Mouse (Mus musculus): ENCODE results near the gene Wdr86. TPM values are rescaled to one million over a fixed set of nuclear protein-coding genes. Genes with fewer than 3 reads are reported as not detected.
A peak's percentile ranks its signal among the peaks of the same experiment; 100 is the strongest.
"Not testable (repeated sequence)": the region's sequence is repeated elsewhere in the genome, so short reads cannot be mapped to it uniquely, and the experiment has no call there.

Gene Wdr86
- 6.1 and 6.4 TPM in 2 replicates for polyA plus RNA-seq (2014; fragmentation: Nextera tagmentation; extraction: Ambion mirVana)

- peak within 1 kb of the TSS; percentile 54 for H3K4me2 ChIP-seq (ENCODE audit: low read length)
- peak within 1 kb of the TSS; percentile 35 for H3K4me3 ChIP-seq (ENCODE audit: low read depth, low read length)
- H3K9me3 ChIP-seq (replicated peaks; ENCODE audit: control insufficient read depth, low read length) = no peaks in the 10 kb centered on the region
- ATAC-seq (peak; percentile 59; the same call in 1 of the 2 replicates), DNase-seq (ENCODE audit: low spot score) (no peak)
- WGBS = under 1% methylated on average over 23 of the region's 23 CpGs
- H3K27me3 ChIP-seq (replicated peaks; ENCODE audit: control insufficient read depth, insufficient read depth, low read length) = peaks cover 29% of the 10 kb centered on the region
- peak within 1 kb of the TSS; percentile 43 for H3K9ac ChIP-seq (ENCODE audit: low read length)
- peaks cover 6% of the 10 kb centered on the region for H3K4me1 ChIP-seq (ENCODE audit: control insufficient read depth, insufficient read depth, low read length)
- H3K27ac ChIP-seq (ENCODE audit: low read depth, low read length) = no peak within 1 kb of the TSS
- no peaks in the 10 kb centered on the region for H3K36me3 ChIP-seq (ENCODE audit: control insufficient read depth, insufficient read depth, low read length)
Measured at GRCm38 (mm10) chr5:24730488-24730871, at the start of gene Wdr86. Wdr86 (minus strand) TSS chr5:24730727.

DNA sequence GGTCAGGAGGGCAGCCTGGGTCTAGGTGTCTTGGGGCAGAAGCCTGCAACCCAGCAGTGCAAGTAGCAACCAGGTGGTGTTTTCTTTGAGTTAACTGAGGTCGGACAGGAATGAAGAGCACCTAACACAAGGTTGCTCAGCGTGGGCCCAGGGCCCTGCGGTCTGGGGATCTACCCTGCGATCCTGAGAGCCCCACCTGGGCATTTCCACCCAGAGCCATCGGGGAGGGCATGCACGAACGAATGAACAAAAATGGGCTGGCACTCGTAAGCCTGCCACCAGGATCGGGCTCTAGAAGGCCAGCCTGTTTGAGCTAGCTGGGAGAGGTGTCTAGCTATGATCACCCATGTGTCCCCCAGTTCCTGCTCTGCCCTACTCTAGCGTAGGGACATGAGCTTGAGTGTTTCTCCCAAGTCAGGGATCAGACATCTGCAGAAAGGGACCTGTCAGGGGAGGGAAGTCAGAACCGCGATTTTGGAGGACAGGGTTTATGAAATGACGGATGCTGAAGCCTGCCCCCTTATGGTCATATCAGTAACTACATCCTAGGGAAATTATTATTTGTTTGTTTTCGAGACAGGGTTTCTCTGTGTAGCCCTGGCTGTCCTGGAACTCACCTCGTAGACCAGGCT lies 49.5 kb upstream of the Wdr86 start:
- Histone ChIP-seq H3K4me3 (ENCODE audit: low read depth, low read length) (no peak overlapping the region), H3K27ac (ENCODE audit: low read depth, low read length) (no peak overlapping the region), H3K27me3 (replicated peaks; ENCODE audit: control insufficient read depth, insufficient read depth, low read length) (0 out of 2 replicates have a peak, but pooled peaks cover 4% of the 10 kb centered on the region), H3K9ac (ENCODE audit: low read length) (no peak overlapping the region), H3K4me1 (ENCODE audit: control insufficient read depth, insufficient read depth, low read length) (no peaks in the 10 kb centered on the region), H3K36me3 (ENCODE audit: control insufficient read depth, insufficient read depth, low read length) (no peaks in the 10 kb centered on the region), H3K9me3 (replicated peaks; ENCODE audit: control insufficient read depth, low read length) (no peaks in the 10 kb centered on the region), H3K4me2 (ENCODE audit: low read length) (no peak overlapping the region)
- WGBS = 43% methylated on average over 15 of the region's 15 CpGs
- DNase-seq (ENCODE audit: low spot score) (peak; percentile 53), ATAC-seq (no peak)

DNA sequence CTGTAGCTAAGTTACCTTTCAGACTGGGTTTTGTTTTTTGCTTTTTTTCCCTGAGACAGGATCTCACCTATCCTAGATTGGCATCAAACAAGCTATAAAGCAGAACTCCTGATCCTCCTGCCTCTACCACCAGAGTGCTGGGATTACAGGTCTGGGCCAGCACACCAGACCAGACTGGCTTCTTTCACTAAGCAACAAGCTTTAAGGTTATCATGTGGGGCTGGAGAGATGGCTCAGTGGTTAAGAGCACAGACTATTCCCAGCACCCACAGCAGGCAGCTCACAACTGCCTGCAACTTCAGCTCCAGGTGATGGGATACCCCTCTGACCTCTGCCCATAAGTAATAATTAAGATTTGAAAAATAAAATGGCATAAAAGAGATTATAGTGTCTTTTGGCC lies 48.8 kb upstream of the Wdr86 start:
- Histone ChIP-seq H3K27me3 (replicated peaks; ENCODE audit: control insufficient read depth, insufficient read depth, low read length) (0 out of 2 replicates have a peak, but pooled peaks cover 4% of the 10 kb centered on the region), H3K9ac (ENCODE audit: low read length) (no peak overlapping the region), H3K27ac (ENCODE audit: low read depth, low read length) (no peak overlapping the region), H3K4me2 (ENCODE audit: low read length) (no peak overlapping the region), H3K4me1 (ENCODE audit: control insufficient read depth, insufficient read depth, low read length) (no peaks in the 10 kb centered on the region), H3K9me3 (replicated peaks; ENCODE audit: control insufficient read depth, low read length) (no peaks in the 10 kb centered on the region), H3K36me3 (ENCODE audit: control insufficient read depth, insufficient read depth, low read length) (no peaks in the 10 kb centered on the region), H3K4me3 (ENCODE audit: low read depth, low read length) (no peak overlapping the region)
- DNase-seq (ENCODE audit: low spot score) (no peak), ATAC-seq (no peak)

DNA sequence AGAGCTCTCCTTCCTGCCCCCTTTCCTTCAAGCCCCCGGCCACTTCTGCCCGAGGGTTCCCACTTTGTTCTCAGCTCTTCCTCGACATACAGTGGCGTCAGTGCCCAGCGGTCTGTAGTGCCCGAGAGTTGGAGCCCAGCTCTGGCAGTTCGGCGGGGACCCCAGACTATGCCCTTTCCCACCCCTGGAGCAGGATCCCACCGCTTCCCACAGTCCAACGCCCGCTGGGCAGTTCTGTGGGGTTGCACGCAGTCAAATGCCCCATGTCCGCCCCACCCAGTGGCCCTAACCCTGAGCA lies 48.3 kb upstream of the Wdr86 start:
- no peaks in the 10 kb centered on the region for H3K9me3 ChIP-seq (replicated peaks; ENCODE audit: control insufficient read depth, low read length)
- DNase-seq (ENCODE audit: low spot score) (no peak), ATAC-seq (no peak)
- 0 out of 2 replicates have a peak overlapping the region, but pooled peaks have one; percentile 25 for H3K9ac ChIP-seq (ENCODE audit: low read length)
- H3K27me3 ChIP-seq (replicated peaks; ENCODE audit: control insufficient read depth, insufficient read depth, low read length) = 0 out of 2 replicates have a peak, but pooled peaks cover 4% of the 10 kb centered on the region
- no peaks in the 10 kb centered on the region for H3K36me3 ChIP-seq (ENCODE audit: control insufficient read depth, insufficient read depth, low read length)
- no peaks in the 10 kb centered on the region for H3K4me1 ChIP-seq (ENCODE audit: control insufficient read depth, insufficient read depth, low read length)
- whole genome bisulfite sequencing = 44% methylated on average over 13 of the region's 13 CpGs
- 0 out of 2 replicates have a peak overlapping the region, but pooled peaks have one; percentile 16 for H3K4me2 ChIP-seq (ENCODE audit: low read length)
- H3K4me3 ChIP-seq (ENCODE audit: low read depth, low read length) = no peak overlapping the region
- no peak overlapping the region for H3K27ac ChIP-seq (ENCODE audit: low read depth, low read length)

GRCm38 (mm10) chr5:24778082-24778842 lies 47.7 kb upstream of the Wdr86 start:
- WGBS = 23% methylated on average over 17 of the region's 17 CpGs
- ATAC-seq = no peak
- no peaks in the 10 kb centered on the region for H3K36me3 ChIP-seq (ENCODE audit: control insufficient read depth, insufficient read depth, low read length)

DNA sequence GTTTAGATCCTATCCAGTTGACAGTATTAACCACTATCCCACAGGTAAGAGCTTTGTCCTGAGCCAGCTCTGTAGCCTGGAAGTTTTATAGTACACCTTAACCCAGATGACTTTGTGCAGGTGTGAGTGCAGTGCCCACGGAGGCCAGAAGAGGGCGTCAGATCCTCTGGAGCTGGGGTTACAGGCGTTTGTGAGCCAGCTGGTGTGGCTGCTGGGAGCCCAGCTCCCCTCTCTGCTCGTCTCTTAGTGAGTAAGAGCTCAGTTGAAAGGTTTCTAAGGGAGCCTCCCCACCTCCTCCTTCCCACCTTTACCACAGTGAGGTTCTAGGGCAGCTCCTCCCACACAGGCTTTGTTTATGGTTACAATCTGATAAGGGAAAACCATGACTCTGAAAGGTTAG lies 46.2 kb upstream of the Wdr86 start:
- Histone ChIP-seq H3K4me3 (ENCODE audit: low read depth, low read length) (no peak overlapping the region), H3K4me2 (ENCODE audit: low read length) (no peak overlapping the region), H3K4me1 (ENCODE audit: control insufficient read depth, insufficient read depth, low read length) (no peaks in the 10 kb centered on the region), H3K27ac (ENCODE audit: low read depth, low read length) (no peak overlapping the region), H3K9ac (ENCODE audit: low read length) (no peak overlapping the region), H3K27me3 (replicated peaks; ENCODE audit: control insufficient read depth, insufficient read depth, low read length) (0 out of 2 replicates have a peak, but pooled peaks cover 4% of the 10 kb centered on the region), H3K36me3 (ENCODE audit: control insufficient read depth, insufficient read depth, low read length) (no peaks in the 10 kb centered on the region), H3K9me3 (replicated peaks; ENCODE audit: control insufficient read depth, low read length) (no peaks in the 10 kb centered on the region)
- no peak for ATAC-seq
- no peak for DNase-seq (ENCODE audit: low spot score)
- WGBS = 67% methylated on average over 4 of the region's 4 CpGs

More at GRCm38 (mm10) chr5:24778082-24778842, 47.7 kb upstream of the Wdr86 start:
- 0 out of 2 replicates have a peak overlapping the region, but pooled peaks have one; percentile 25 for H3K9ac ChIP-seq (ENCODE audit: low read length)
- no peak overlapping the region for H3K27ac ChIP-seq (ENCODE audit: low read depth, low read length)
- 0 out of 2 replicates have a peak overlapping the region, but pooled peaks have one; percentile 16 for H3K4me2 ChIP-seq (ENCODE audit: low read length)
- no peaks in the 10 kb centered on the region for H3K9me3 ChIP-seq (replicated peaks; ENCODE audit: control insufficient read depth, low read length)
- DNase-seq (ENCODE audit: low spot score) = no peak
- H3K27me3 ChIP-seq (replicated peaks; ENCODE audit: control insufficient read depth, insufficient read depth, low read length) = 0 out of 2 replicates have a peak, but pooled peaks cover 4% of the 10 kb centered on the region
- H3K4me3 ChIP-seq (ENCODE audit: low read depth, low read length) = no peak overlapping the region
- no peaks in the 10 kb centered on the region for H3K4me1 ChIP-seq (ENCODE audit: control insufficient read depth, insufficient read depth, low read length)

- DNase-seq (ENCODE audit: low spot score) = not testable (repeated sequence)
Measured at GRCm38 (mm10) chr5:24774549-24774948, 44.0 kb upstream of the Wdr86 start.

GRCm38 (mm10) chr5:24757816-24758215 lies 27.3 kb upstream of the Wdr86 start, which contains the start of gene Crygn:
Crygn (minus strand) TSS chr5:24758008.
- H3K27me3 ChIP-seq (replicated peaks; ENCODE audit: control insufficient read depth, insufficient read depth, low read length) = no peaks in the 10 kb centered on the region
- no peaks in the 10 kb centered on the region for H3K9me3 ChIP-seq (replicated peaks; ENCODE audit: control insufficient read depth, low read length)
- H3K4me2 ChIP-seq (ENCODE audit: low read length) = no peak within 1 kb of the TSS
- H3K4me1 ChIP-seq (ENCODE audit: control insufficient read depth, insufficient read depth, low read length) = no peaks in the 10 kb centered on the region
- 28% methylated on average over 18 of the region's 18 CpGs for WGBS
- no peak for ATAC-seq
- H3K9ac ChIP-seq (ENCODE audit: low read length) = no peak within 1 kb of the TSS
- H3K36me3 ChIP-seq (ENCODE audit: control insufficient read depth, insufficient read depth, low read length) = no peaks in the 10 kb centered on the region
- H3K27ac ChIP-seq (ENCODE audit: low read depth, low read length) = no peak within 1 kb of the TSS
- no peak for DNase-seq (ENCODE audit: low spot score)
- no peak within 1 kb of the TSS for H3K4me3 ChIP-seq (ENCODE audit: low read depth, low read length)

More at GRCm38 (mm10) chr5:24774549-24774948, 44.0 kb upstream of the Wdr86 start:
- WGBS = 53% methylated on average over 16 of the region's 16 CpGs
- not testable (repeated sequence) for H3K9me3 ChIP-seq (replicated peaks; ENCODE audit: control insufficient read depth, low read length); H3K27me3 ChIP-seq (replicated peaks; ENCODE audit: control insufficient read depth, insufficient read depth, low read length); H3K9ac ChIP-seq (ENCODE audit: low read length); ATAC-seq; H3K4me3 ChIP-seq (ENCODE audit: low read depth, low read length); H3K4me1 ChIP-seq (ENCODE audit: control insufficient read depth, insufficient read depth, low read length); H3K36me3 ChIP-seq (ENCODE audit: control insufficient read depth, insufficient read depth, low read length); H3K4me2 ChIP-seq (ENCODE audit: low read length); H3K27ac ChIP-seq (ENCODE audit: low read depth, low read length)

DNA sequence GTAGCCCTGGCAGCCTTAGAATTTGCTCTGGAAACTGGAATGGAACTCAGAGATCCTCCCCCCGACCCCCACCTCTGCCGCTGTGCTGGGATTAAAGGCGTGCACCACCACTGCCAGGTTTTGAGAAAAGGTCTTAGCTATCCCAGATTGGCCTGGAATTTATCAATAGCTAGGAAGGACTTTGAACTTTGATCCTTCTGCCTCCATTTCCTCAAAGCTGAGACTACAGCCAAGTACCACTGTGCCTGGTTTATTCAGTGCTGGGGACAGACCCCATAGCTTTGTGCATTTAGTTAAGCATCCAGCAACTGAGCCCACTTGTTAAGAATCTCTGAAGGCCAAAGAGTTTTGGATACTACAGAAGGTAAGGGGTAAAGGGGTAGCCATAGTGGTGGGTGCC lies 26.4 kb upstream of the Wdr86 start:
- 49% methylated on average over 3 of the region's 3 CpGs for WGBS
- H3K9ac ChIP-seq (ENCODE audit: low read length) = no peak overlapping the region
- H3K27me3 ChIP-seq (replicated peaks; ENCODE audit: control insufficient read depth, insufficient read depth, low read length) = no peaks in the 10 kb centered on the region
- no peak overlapping the region for H3K4me3 ChIP-seq (ENCODE audit: low read depth, low read length)
- no peaks in the 10 kb centered on the region for H3K4me1 ChIP-seq (ENCODE audit: control insufficient read depth, insufficient read depth, low read length)
- ATAC-seq = no peak
- H3K4me2 ChIP-seq (ENCODE audit: low read length) = no peak overlapping the region
- no peak overlapping the region for H3K27ac ChIP-seq (ENCODE audit: low read depth, low read length)
- H3K9me3 ChIP-seq (replicated peaks; ENCODE audit: control insufficient read depth, low read length) = no peaks in the 10 kb centered on the region
- H3K36me3 ChIP-seq (ENCODE audit: control insufficient read depth, insufficient read depth, low read length) = no peaks in the 10 kb centered on the region
- DNase-seq (ENCODE audit: low spot score) = no peak

All from forebrain, embryonic 14.5 days (tissue).